Mouse (Mus musculus): ENCODE measurements around the gene Fam227a. TPM values are rescaled to one million over a fixed set of nuclear protein-coding genes. Genes with fewer than 3 reads are reported as not detected.

The Fam227a gene
- polyA plus RNA-seq, 1 experiment from 2014 or later = 0.15 TPM

DNA sequence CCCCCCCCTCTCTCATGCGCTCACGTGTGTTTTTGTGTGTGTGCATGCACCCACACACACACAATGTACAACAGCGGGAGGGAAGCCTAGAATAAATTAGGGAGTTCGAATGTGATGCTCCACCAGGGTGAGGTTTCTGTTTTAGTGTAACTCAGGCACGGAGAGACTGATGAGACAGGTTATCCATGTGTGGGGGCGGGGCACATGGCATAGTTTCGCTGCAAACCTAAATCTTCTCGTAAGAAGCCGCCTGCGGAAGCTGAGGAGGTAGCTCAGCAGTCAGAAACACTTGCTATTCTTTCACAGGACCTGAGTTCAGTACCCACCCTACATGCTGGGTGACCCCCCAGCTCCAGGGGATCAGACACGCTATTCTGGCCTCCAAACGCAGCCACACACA, 10.6 kb downstream of the Fam227a start:
- Histone ChIP-seq H3K4me1 (ENCODE audit: control insufficient read depth, low read depth, low read length) (no peaks in the 10 kb centered on the region), H3K27ac (ENCODE audit: low read length) (no peak overlapping the region), H3K4me3 (ENCODE audit: low read depth, low read length) (no peak overlapping the region), H3K9me3 (replicated peaks; ENCODE audit: control insufficient read depth, low read length) (no peaks in the 10 kb centered on the region), H3K27me3 (ENCODE audit: control insufficient read depth, insufficient read depth, low read depth, low read length) (no peaks in the 10 kb centered on the region), H3K4me2 (ENCODE audit: low read depth, low read length) (no peak overlapping the region), H3K9ac (ENCODE audit: low read depth, low read length) (no peak overlapping the region), H3K36me3 (ENCODE audit: control insufficient read depth, insufficient read depth) (no peaks in the 10 kb centered on the region)
- no peak for ATAC-seq (ENCODE audit: low read depth)
- 74% methylated on average over 12 of the region's 12 CpGs for WGBS (ENCODE audit: insufficient replicate concordance)

DNA sequence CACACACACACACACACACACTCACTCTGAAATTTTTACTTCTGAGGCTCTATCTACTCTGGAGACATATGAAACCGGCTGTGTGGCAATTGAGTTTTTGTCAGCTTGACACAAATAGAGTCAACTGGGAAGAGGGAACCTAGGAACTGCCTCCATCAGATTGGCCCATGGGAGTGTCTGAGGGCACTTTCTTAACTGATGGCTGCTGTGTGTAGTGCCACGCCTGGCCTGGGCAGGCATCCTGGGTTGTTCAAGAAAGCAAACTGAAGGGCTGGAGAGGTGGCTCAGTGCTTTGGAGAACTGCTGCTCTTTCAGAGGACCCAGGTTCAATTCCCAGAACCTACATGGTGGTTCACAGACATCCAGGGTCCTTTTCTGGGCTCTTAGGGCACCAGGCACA, 13.3 kb downstream of the Fam227a start:
- whole genome bisulfite sequencing (ENCODE audit: insufficient replicate concordance) = 33% methylated on average over 2 of the region's 2 CpGs

DNA sequence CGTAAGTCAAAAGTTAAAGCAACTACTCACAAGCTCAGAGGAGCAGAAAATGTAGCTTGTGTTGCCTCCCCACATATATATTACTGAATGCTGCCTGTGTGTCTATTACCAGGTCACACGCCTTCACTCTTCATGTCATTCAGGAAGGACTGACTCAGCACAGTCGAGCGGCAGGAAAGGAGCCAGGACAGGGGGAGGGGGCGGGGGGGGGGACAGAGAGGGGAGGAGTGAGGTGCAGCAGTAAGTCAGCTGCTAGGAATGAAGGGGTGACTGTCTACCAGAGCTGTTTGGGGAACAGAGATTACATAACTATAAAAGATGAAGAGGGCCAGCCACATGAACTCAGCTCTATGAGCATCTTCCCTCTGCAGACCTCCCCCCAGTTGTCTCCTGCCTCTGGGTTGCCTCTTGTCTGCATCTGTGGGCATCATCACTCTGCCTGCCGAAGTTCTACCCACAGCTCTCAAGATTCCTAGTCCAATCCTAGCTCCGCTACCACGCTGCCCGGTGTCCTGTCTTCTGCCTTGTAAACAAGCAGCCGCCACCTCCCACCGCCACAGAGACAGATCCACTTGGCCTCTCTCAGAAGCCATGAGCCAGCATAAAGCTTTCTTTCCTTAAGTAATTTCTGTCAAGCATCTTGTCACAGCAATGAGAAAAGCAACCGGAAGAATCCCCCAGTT, 17.5 kb downstream of the Fam227a start:
- Histone ChIP-seq H3K4me3 (ENCODE audit: low read depth, low read length) (no peak overlapping the region), H3K4me1 (ENCODE audit: control insufficient read depth, low read depth, low read length) (no peaks in the 10 kb centered on the region), H3K4me2 (ENCODE audit: low read depth, low read length) (no peak overlapping the region), H3K9ac (ENCODE audit: low read depth, low read length) (no peak overlapping the region), H3K27me3 (ENCODE audit: control insufficient read depth, insufficient read depth, low read depth, low read length) (no peaks in the 10 kb centered on the region), H3K36me3 (ENCODE audit: control insufficient read depth, insufficient read depth) (no peaks in the 10 kb centered on the region), H3K27ac (ENCODE audit: low read length) (no peak overlapping the region), H3K9me3 (replicated peaks; ENCODE audit: control insufficient read depth, low read length) (no peaks in the 10 kb centered on the region)
- ATAC-seq (ENCODE audit: low read depth) = no peak
- 47% methylated on average over 11 of the region's 12 CpGs for WGBS (ENCODE audit: insufficient replicate concordance)

More for the DNA sequence above, 13.3 kb downstream of the Fam227a start:
- ATAC-seq (ENCODE audit: low read depth) = no peak
- H3K4me1 ChIP-seq (ENCODE audit: control insufficient read depth, low read depth, low read length) = no peaks in the 10 kb centered on the region
- H3K27ac ChIP-seq (ENCODE audit: low read length) = no peak overlapping the region
- H3K36me3 ChIP-seq (ENCODE audit: control insufficient read depth, insufficient read depth) = no peaks in the 10 kb centered on the region
- H3K9me3 ChIP-seq (replicated peaks; ENCODE audit: control insufficient read depth, low read length) = no peaks in the 10 kb centered on the region
- no peak overlapping the region for H3K9ac ChIP-seq (ENCODE audit: low read depth, low read length)
- no peak overlapping the region for H3K4me3 ChIP-seq (ENCODE audit: low read depth, low read length)
- H3K4me2 ChIP-seq (ENCODE audit: low read depth, low read length) = no peak overlapping the region
- H3K27me3 ChIP-seq (ENCODE audit: control insufficient read depth, insufficient read depth, low read depth, low read length) = no peaks in the 10 kb centered on the region

DNA sequence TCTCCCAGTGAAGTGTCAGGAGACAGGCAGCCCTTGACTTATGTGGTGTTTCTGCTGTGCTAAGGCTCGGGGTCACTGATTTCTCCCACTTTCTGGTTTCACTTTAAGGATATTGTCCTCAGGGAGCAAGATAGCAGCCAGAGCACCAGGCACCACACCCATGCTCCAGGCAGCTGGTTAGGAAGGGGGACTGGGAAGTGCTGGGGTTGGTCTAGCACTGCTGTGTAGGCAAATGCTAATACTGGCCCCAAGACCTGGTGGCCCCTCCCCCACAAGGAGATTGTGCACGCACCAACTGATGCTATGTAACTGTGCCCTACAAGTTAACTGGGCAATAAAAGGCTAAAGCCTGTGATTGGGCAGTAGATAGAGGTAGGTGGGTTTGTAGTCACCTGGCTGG, 28.3 kb downstream of the Fam227a start:
- Histone ChIP-seq H3K9me3 (replicated peaks; ENCODE audit: control insufficient read depth, low read length) (no peaks in the 10 kb centered on the region), H3K36me3 (ENCODE audit: control insufficient read depth, insufficient read depth) (no peaks in the 10 kb centered on the region), H3K27me3 (ENCODE audit: control insufficient read depth, insufficient read depth, low read depth, low read length) (no peaks in the 10 kb centered on the region), H3K4me2 (ENCODE audit: low read depth, low read length) (no peak overlapping the region), H3K4me3 (ENCODE audit: low read depth, low read length) (no peak overlapping the region), H3K9ac (ENCODE audit: low read depth, low read length) (no peak overlapping the region), H3K4me1 (ENCODE audit: control insufficient read depth, low read depth, low read length) (no peaks in the 10 kb centered on the region), H3K27ac (ENCODE audit: low read length) (no peak overlapping the region)
- ATAC-seq (ENCODE audit: low read depth) = no peak
- 59% methylated on average over 2 of the region's 2 CpGs for WGBS (ENCODE audit: insufficient replicate concordance)

DNA sequence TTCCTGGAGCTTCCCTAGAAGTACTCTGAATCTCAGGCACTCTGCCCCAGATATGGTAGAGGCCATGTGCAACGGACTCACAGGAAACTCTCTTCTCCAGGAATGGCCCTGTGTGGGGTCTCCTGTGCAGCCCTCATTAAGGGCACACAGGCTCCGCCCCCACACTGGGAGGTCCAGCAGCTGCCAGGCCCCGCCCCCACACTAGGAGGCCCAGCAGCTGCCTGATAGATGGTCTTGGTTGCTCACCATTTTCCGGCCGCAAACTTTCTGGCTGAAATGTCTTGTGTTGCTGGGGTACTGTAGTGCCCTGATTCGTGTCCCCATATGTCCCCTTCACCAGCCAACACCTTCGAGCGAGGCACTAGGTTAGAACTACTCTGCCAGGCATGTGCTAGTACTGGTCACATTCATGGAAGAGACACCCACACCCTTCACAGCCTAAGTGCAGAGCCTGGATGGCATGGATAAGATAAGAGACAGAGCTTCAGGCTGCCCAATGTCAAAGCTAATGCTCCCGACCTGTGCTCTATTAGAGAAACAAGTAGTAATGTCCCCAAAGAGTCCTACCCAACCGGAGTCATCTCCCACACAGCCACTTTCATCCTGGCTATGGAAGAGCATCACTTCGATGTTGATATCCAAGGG, 38.9 kb downstream of the Fam227a start:
- H3K4me1 ChIP-seq (ENCODE audit: control insufficient read depth, low read depth, low read length) = no peaks in the 10 kb centered on the region
- H3K9me3 ChIP-seq (replicated peaks; ENCODE audit: control insufficient read depth, low read length) = no peaks in the 10 kb centered on the region
- no peaks in the 10 kb centered on the region for H3K27me3 ChIP-seq (ENCODE audit: control insufficient read depth, insufficient read depth, low read depth, low read length)
- no peak overlapping the region for H3K4me3 ChIP-seq (ENCODE audit: low read depth, low read length)
- no peaks in the 10 kb centered on the region for H3K36me3 ChIP-seq (ENCODE audit: control insufficient read depth, insufficient read depth)
- H3K27ac ChIP-seq (ENCODE audit: low read length) = no peak overlapping the region
- 58% methylated on average over 11 of the region's 11 CpGs for WGBS (ENCODE audit: insufficient replicate concordance)
- no peak overlapping the region for H3K4me2 ChIP-seq (ENCODE audit: low read depth, low read length)
- no peak overlapping the region for H3K9ac ChIP-seq (ENCODE audit: low read depth, low read length)
- ATAC-seq (ENCODE audit: low read depth) = 0 out of 2 replicates have a peak, but pooled peaks have one; percentile 30

DNA sequence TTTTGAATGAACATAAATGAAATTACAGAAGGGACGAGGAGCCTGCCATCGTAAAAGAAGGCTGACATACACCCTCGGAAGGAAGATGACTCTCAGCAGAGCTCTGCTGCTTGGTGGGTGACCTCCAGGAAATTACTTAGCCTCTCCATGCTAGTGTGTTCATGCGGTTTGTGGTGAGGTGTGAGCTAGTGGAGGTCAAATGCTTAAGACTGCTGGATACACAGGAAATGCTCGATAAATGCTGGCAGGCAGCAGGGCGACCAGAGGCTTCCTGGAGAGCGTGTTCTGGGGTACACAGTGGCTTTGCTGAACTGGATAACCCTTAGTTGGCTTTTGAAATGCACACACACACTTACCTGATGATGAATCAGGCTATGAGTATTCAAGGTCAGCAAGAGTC, 40.3 kb downstream of the Fam227a start:
- Histone ChIP-seq H3K9ac (ENCODE audit: low read depth, low read length) (no peak overlapping the region), H3K27me3 (ENCODE audit: control insufficient read depth, insufficient read depth, low read depth, low read length) (no peaks in the 10 kb centered on the region), H3K36me3 (ENCODE audit: control insufficient read depth, insufficient read depth) (no peaks in the 10 kb centered on the region), H3K4me2 (ENCODE audit: low read depth, low read length) (no peak overlapping the region), H3K4me3 (ENCODE audit: low read depth, low read length) (no peak overlapping the region), H3K27ac (ENCODE audit: low read length) (no peak overlapping the region), H3K9me3 (replicated peaks; ENCODE audit: control insufficient read depth, low read length) (no peaks in the 10 kb centered on the region), H3K4me1 (ENCODE audit: control insufficient read depth, low read depth, low read length) (no peaks in the 10 kb centered on the region)
- WGBS (ENCODE audit: insufficient replicate concordance) = 49% methylated on average over 7 of the region's 7 CpGs
- no peak for ATAC-seq (ENCODE audit: low read depth)

DNA sequence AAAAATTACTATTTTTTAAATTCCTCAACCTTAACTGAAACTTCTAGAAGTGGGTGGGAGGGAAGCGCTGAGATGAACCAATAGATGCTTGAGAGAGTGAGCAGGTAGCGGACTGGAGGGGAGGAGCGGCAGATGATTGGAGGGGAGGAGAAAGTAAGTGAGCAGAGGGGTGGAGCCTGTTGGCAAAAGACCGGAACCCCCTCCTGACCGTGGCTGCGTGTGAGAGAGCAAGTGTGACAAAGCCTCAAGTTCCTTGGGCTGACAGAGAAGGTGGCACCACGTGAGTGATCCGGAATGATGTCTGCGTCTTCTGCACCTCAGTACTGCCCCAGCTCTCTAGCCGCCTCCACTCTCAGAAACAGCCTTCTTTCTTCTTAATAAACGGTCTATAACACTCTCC, 41.6 kb downstream of the Fam227a start:
- no peak for ATAC-seq (ENCODE audit: low read depth)
- H3K4me2 ChIP-seq (ENCODE audit: low read depth, low read length) = no peak overlapping the region
- no peaks in the 10 kb centered on the region for H3K4me1 ChIP-seq (ENCODE audit: control insufficient read depth, low read depth, low read length)
- no peak overlapping the region for H3K4me3 ChIP-seq (ENCODE audit: low read depth, low read length)
- no peak overlapping the region for H3K27ac ChIP-seq (ENCODE audit: low read length)
- WGBS (ENCODE audit: insufficient replicate concordance) = 71% methylated on average over 11 of the region's 11 CpGs
- H3K27me3 ChIP-seq (ENCODE audit: control insufficient read depth, insufficient read depth, low read depth, low read length) = no peaks in the 10 kb centered on the region
- H3K9ac ChIP-seq (ENCODE audit: low read depth, low read length) = no peak overlapping the region
- H3K36me3 ChIP-seq (ENCODE audit: control insufficient read depth, insufficient read depth) = no peaks in the 10 kb centered on the region
- H3K9me3 ChIP-seq (replicated peaks; ENCODE audit: control insufficient read depth, low read length) = no peaks in the 10 kb centered on the region

DNA sequence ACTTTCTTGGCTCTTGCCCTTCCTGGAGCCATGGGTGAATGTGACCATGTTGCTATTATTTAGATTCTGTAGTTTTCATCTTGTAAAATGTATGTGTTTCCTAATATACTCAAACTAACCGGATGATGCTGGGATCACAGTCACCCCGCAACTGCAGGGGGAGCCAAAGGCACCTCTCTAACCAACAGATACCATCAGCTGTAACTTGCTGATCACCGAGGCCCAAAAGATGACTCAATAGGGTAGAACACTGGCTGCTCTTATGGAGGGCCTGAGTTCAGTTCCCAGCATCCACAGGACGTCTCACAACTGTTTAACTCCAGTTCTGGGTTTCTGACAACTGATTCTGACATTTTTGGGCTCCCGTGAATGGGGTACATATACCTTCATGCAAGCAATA, 42.0 kb downstream of the Fam227a start:
- Histone ChIP-seq H3K36me3 (ENCODE audit: control insufficient read depth, insufficient read depth) (no peaks in the 10 kb centered on the region), H3K9ac (ENCODE audit: low read depth, low read length) (no peak overlapping the region), H3K4me2 (ENCODE audit: low read depth, low read length) (no peak overlapping the region), H3K27ac (ENCODE audit: low read length) (no peak overlapping the region), H3K27me3 (ENCODE audit: control insufficient read depth, insufficient read depth, low read depth, low read length) (no peaks in the 10 kb centered on the region), H3K4me1 (ENCODE audit: control insufficient read depth, low read depth, low read length) (no peaks in the 10 kb centered on the region), H3K9me3 (replicated peaks; ENCODE audit: control insufficient read depth, low read length) (no peaks in the 10 kb centered on the region), H3K4me3 (ENCODE audit: low read depth, low read length) (no peak overlapping the region)
- no peak for ATAC-seq (ENCODE audit: low read depth)
- WGBS (ENCODE audit: insufficient replicate concordance) = 58% methylated on average over 5 of the region's 5 CpGs

DNA sequence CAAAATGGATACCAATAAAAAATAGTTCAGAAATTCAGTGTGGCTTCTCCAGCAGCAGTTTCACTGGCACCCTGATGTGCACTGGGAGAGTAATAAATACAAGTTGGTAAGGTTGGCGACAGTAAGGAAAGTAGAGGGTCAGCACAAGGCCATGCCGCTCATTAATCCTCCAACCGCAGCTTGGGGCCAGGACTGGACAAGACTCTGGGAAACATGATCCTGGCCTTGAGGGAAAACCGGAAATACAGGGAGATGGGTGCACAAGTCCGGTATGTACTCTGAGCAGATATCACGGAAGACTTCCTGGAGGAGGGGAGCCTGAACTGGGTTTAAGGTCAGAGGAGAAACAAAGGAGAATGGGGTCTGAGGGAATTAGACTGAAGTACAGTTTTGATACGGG, 43.3 kb downstream of the Fam227a start:
- H3K9me3 ChIP-seq (replicated peaks; ENCODE audit: control insufficient read depth, low read length) = no peaks in the 10 kb centered on the region
- no peak overlapping the region for H3K9ac ChIP-seq (ENCODE audit: low read depth, low read length)
- H3K27ac ChIP-seq (ENCODE audit: low read length) = no peak overlapping the region
- 72% methylated on average over 7 of the region's 7 CpGs for WGBS (ENCODE audit: insufficient replicate concordance)
- no peak overlapping the region for H3K4me3 ChIP-seq (ENCODE audit: low read depth, low read length)
- H3K4me1 ChIP-seq (ENCODE audit: control insufficient read depth, low read depth, low read length) = no peaks in the 10 kb centered on the region
- H3K4me2 ChIP-seq (ENCODE audit: low read depth, low read length) = no peak overlapping the region
- H3K36me3 ChIP-seq (ENCODE audit: control insufficient read depth, insufficient read depth) = no peaks in the 10 kb centered on the region
- H3K27me3 ChIP-seq (ENCODE audit: control insufficient read depth, insufficient read depth, low read depth, low read length) = no peaks in the 10 kb centered on the region
- ATAC-seq (ENCODE audit: low read depth) = no peak

Measured in liver, embryonic 16.5 days (tissue).